Mouse (Mus musculus) neural tube, embryonic 10.5 days (tissue): ENCODE measurements around the gene Gm47959.
"Not testable (repeated sequence)": the region's sequence is repeated elsewhere in the genome, so short reads cannot be mapped to it uniquely, and the experiment has no call there.

Experiments
- DNase-seq: peaks from one replicate; pipeline ENCODE4 v3.0.0-alpha.2; 2017; ENCODE audit warnings: low spot score; ENCODE audit errors: extremely low spot score

Gm47959 gene

GRCm38 (mm10) chr1:83000306-83000705, at the start of gene Gm47959:
Gm47959 (plus strand) TSS chr1:83000548.
- not testable (repeated sequence) for DNase-seq

- DNase-seq = not testable (repeated sequence)
Observed at GRCm38 (mm10) chr1:82955913-82956312, 44.4 kb upstream of the Gm47959 start, which contains the start of gene Gm7544. Gm7544 (minus strand) TSS chr1:82956013.

GRCm38 (mm10) chr1:82959870-82960385, 40.4 kb upstream of the Gm47959 start, which contains the start of gene Gm47955:
Gm47955 (plus strand) TSS chr1:82960286.
- no peak for DNase-seq

DNA sequence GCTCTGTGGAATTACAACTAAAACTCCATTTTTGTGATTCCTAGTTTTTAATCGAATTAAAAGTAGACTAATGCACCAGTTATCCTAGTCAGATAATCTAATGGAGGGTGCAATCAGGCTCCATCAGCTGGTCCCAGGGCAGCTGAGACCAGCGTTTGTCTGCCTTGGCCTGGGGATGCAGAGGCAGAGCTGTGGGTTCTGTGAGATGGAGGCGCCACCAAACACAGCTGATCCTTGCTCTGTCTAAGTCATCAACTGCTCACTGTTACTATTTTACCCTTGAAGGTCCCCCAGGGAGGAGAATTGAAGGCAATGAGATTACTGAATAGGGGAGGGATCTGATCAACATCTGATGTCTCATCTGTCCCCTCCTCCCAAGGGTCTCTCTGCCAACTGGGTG, 33.9 kb upstream of the Gm47959 start:
- no peak for DNase-seq

DNA sequence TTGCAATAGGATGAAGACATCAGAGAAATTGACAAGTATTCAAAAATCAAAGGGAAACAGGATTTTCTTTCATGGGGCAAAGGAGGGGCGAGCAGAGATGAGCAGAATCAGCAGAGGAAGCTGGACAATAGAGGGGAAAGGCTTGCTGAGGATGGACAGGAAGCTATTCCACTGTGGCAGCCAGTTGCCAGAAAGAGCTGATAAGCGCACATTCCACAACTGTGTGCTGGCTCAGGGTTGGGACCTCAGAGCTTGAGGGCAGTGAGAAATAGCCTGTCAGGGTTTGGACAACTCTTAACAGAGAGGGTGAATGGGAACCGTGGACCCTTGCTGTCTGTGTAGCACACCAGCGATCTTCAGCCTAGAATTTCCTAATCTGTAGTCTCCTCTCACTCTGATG, 28.3 kb upstream of the Gm47959 start:
- DNase-seq = no peak

DNA sequence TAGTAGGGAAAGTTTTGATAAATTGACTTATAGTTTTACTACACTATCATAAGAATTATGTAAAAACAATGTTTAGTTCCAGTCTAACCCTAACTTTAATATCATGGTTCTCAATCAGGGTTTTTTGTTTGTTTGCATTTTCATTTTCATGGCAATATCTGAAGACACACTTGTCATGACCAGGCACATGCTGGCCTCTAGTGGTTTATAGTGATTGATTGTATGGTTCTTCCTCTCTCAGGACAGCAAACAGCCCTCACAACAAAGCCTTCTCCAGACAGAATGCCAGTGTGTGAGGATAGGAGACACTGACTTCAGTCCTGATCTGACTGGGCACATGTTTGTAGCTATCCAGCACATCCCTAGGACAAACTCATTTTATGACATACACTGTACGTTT, 27.1 kb upstream of the Gm47959 start:
- DNase-seq = no peak

GRCm38 (mm10) chr1:82973901-82974300, 26.4 kb upstream of the Gm47959 start:
- no peak for DNase-seq

GRCm38 (mm10) chr1:82974342-82974741, 26.0 kb upstream of the Gm47959 start:
- DNase-seq = no peak

DNA sequence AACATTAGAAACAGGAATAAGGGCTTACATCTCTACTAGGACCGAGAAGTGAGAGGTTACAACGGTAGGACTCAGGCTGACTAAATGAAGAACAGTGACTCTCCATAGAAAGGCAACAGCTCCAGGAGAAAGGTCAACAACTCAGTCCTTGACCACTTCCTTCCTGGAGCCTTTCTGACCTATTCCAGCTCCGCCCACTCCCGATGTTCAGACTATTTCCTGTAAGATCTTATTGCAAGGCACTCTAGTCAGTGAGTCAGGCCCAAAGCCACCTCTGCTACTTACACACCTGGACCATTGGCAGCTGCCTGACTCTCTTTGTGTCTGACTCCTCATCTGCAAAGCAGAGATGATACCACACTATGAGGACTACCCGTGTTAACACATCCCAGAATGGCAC, 24.6 kb upstream of the Gm47959 start:
- no peak for DNase-seq

DNA sequence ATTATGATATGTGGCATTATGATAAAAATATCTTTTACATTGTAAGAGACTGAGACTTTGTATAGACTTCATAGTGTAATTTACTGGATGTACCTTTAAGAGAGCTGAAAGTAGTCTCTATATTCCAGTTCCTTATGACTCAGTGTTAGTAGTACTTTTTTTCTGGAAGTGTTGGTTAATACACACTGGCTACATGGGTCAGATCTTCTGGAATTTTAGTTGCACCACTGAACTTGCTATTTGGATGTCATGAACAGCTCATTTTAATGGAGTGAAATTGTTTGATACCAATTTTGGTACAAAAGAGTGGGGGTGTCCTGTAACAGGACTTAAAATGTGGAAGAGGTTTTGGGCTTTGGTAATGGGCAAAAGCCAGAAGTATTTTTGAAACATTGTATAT, 22.5 kb upstream of the Gm47959 start:
- no peak for DNase-seq

GRCm38 (mm10) chr1:82986738-82987137, 13.6 kb upstream of the Gm47959 start:
- DNase-seq = no peak

GRCm38 (mm10) chr1:82987530-82988198, 12.7 kb upstream of the Gm47959 start:
- DNase-seq = no peak

DNA sequence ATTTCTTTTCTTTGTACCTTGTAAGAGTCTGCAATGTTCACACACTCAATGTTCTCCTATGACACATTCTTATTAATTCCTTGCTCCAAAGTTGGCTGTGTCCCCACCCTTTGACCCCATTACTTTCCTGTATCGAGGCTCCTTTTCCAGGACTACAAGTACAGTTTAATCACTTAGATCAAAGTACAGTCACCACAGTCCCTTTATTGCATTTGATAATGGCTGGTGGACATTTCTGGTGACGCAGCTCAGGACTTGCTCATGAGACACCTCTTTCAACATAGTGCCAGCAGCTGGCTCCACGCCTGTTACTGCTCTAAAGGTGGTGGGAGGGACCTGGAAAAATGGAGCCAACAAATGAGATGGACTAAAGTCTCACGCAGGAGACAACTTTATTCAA, 9.3 kb upstream of the Gm47959 start:
- DNase-seq = no peak

GRCm38 (mm10) chr1:82991596-82991995, 8.8 kb upstream of the Gm47959 start:
- DNase-seq = no peak

DNA sequence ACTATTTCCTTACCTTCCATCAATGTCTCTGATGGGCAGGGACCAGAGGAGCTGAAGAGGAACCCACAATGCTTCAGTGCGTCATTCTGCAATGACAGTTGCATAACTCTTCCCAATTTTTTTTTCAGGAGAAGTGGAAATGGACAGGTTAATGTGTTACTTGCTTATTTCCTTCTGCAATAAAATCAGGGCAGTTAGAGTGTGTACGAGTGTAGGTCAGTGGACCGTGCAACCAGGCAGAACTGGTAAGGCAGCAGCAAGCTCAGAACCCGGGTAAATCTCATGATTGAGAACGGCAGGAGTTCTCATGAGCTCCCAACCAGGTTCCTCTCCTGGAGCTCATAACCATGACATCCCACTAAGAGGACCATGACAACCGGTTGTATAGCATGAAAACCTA, 8.3 kb upstream of the Gm47959 start:
- no peak for DNase-seq

- DNase-seq = no peak
Observed at GRCm38 (mm10) chr1:82993947-82994346, 6.4 kb upstream of the Gm47959 start.

DNA sequence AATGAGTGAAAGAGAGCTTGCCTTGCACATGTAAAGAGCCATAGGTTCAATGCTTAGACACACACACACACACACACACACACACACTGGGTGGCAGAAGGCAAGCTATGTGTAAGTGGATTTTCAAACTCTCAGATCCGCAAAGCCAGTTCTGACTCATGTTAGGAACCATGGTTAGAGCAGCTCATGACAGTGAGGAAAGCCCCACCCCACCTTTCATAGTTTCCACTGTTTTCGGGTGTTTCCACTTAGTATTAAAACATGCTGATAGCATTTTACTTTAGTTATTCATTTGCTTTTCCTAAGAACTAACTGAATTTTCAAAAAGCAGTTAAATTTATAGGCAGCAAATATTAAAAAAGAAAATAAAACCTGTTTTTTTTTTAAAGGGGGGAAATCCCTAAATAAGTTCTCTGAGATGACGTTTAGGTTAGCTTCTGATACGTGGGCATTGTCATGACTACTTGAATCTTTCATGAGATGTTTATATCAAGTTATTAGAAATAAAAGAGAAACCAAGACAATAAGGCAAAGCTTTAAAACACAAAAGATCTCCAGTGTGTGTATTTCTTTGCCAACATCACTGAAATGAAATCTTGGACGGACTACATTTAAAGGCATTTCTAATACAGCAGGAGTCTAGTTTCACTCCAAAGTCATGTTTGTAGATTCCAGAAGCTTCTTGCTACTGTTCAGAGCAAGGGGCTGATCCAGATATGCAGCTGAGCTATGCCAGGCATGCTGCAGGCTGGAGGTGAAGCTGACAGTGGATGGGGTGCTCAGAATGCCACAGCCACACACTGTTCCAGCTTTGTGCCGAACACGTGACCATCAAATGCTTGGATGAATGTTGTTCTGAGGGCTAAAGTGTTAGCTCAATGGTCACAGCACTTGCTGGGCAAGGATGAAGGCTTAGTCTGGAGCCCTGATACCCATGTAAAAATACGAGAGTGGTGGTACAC, 6.2 kb downstream of the Gm47959 start:
- no peak for DNase-seq

- no peak for DNase-seq
Observed at GRCm38 (mm10) chr1:83007471-83007870, 7.1 kb downstream of the Gm47959 start.

DNA sequence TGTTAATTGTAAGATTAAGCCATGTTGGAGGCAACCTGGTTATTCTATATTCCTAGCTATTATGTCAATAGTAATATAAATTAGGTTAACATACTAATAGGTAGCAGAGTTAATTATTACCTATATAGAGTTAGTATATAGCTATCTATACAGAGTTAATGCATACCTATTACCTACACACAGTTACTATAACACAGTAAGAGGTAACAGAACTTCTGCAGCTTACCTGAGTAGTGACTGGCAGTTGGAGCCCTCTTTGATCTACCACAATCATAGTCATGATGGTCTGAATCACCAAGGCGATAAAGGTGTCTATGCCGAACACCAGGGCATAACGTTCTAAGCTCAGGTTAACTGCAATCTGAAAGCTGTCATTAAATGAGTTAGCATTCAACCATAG, 14.1 kb downstream of the Gm47959 start:
- DNase-seq = no peak

GRCm38 (mm10) chr1:83015329-83015879, 15.1 kb downstream of the Gm47959 start:
- no peak for DNase-seq

DNA sequence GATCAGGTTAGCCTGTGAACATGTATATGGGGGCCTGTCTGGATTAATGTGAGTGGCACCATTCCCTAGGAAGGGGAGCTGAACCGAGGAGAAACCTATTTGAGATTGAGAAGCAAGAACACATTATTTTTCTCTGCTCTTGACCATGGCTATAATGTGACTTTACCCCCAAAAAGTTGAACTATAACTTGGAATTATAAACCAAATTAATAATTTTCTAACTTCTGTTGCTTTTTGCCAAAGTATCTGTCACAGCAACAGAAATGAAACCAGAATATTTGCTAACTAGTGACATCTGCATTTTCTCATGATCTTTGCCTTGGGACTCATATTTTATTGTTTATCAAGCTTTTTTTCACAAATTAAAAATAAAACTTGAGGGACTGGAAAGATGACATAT, 16.2 kb downstream of the Gm47959 start:
- no peak for DNase-seq

DNA sequence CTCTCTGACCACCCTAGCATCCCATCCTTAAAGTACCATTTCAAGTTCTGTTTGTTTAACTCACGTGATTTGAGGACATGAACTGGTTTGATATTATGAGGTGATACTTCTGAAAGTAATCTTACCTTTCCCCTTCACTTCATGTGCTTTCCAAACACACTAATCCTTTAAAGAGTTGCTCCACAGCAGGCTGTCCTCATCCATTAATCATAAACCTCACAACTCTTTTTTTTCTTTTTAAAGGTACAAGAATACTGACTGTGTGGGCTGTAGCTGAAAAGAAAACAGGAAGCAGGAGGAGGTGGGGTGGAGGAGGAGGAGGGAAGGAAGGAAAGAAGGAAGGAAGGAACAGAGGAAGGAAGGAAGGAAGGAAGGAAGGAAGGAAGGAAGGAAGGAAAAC, 31.6 kb downstream of the Gm47959 start:
- DNase-seq = no peak
